Mouse (Mus musculus) kidney, postnatal 0 days (tissue): Measurements from ENCODE around the gene 2310030G06Rik. TPM values are rescaled to one million over a fixed set of nuclear protein-coding genes. Genes with fewer than 3 reads are reported as not detected.

ENCODE experiments used
- ATAC-seq: fragments of 200-750 bp; cut with Nextera tagmentation; replicated peaks from 2 replicates; pipeline ENCODE4 v1.8.0; 2017; ENCODE audit warnings: low read depth, moderate number of reproducible peaks, moderate TSS enrichment, moderate library complexity; ENCODE audit not compliant: low FRiP score
- DNase-seq: peaks from one replicate; pipeline ENCODE4 v3.0.0-alpha.2; 2016; ENCODE audit warnings: low spot score
- H3K27ac ChIP-seq: fragments of 300-500 bp; sonication (generic); 2 replicates; pipeline ENCODE4 v1.5.1; 2014; ENCODE audit warnings: mild to moderate bottlenecking
- H3K27me3 ChIP-seq: fragments of 300-500 bp; sonication (generic); 2 replicates; pipeline ENCODE4 v1.6.1; 2014; ENCODE audit warnings: low read length, mixed read lengths; ENCODE audit not compliant: insufficient read depth
- H3K36me3 ChIP-seq: fragments of 300-500 bp; sonication (generic); 2 replicates; pipeline ENCODE4 v1.6.1; 2014; ENCODE audit warnings: low read length, mixed read lengths; ENCODE audit not compliant: insufficient read depth
- H3K4me1 ChIP-seq: fragments of 300-500 bp; sonication (generic); replicated peaks from 2 replicates; pipeline ENCODE4 v1.6.1; 2014; ENCODE audit warnings: antibody characterized with exemption, low read length, mixed read lengths; ENCODE audit not compliant: insufficient read depth
- H3K4me2 ChIP-seq: fragments of 300-500 bp; sonication (generic); 2 replicates; pipeline ENCODE4 v1.6.1; 2014; ENCODE audit warnings: mild to moderate bottlenecking, low read length, moderate library complexity, mixed read lengths
- H3K4me3 ChIP-seq: fragments of 300-500 bp; sonication (generic); replicated peaks from 2 replicates; pipeline ENCODE4 v1.5.1; 2014; ENCODE audit warnings: low read depth, low read length
- H3K9ac ChIP-seq: fragments of 300-500 bp; sonication (generic); 2 replicates; pipeline ENCODE4 v1.6.1; 2014; ENCODE audit warnings: low read depth, low read length
- H3K9me3 ChIP-seq: fragments of 300-500 bp; sonication (generic); replicated peaks from 2 replicates; pipeline ENCODE4 v1.6.1; 2016; ENCODE audit warnings: low read length, inconsistent platforms, mixed read lengths
- CTCF ChIP-seq: IDR thresholded peaks from 2 replicates; pipeline ENCODE4 v1.5.1; 2016; ENCODE audit warnings: antibody characterized with exemption, low read depth, mild to moderate bottlenecking, moderate library complexity
- WGBS: fragments of 180-500 bp; shearing (Covaris S2); extraction: QIAGEN DNeasy Blood & Tissue Kit; methylation state at CpG from one replicate; pipeline ENCODE4 v1.1.7; 2014; 5-methylcytosine and 5-hydroxymethylcytosine counted together
- polyA plus RNA-seq: library from polyadenylated mRNA; unstranded; fragments of >200 nt; fragmentation: Nextera tagmentation; extraction: Ambion mirVana; gene quantifications from 2 replicates; pipeline ENCODE4 v1.2.1, GENCODE M21; 2015

2310030G06Rik gene
- 26.8 and 27.1 TPM in 2 replicates for polyA plus RNA-seq

- WGBS = under 1% methylated on average over 19 of the region's 19 CpGs
- peak; percentile 58 for TF ChIP-seq CTCF
- 0 out of 2 replicates have a peak, but pooled peaks cover under 1% of the 10 kb centered on the region for H3K4me1 ChIP-seq
- H3K4me2 ChIP-seq = peak within 1 kb of the TSS; percentile 68
- DNase-seq (peak; percentile 84), ATAC-seq (peak; percentile 84)
- H3K36me3 ChIP-seq = no peaks in the 10 kb centered on the region
- H3K4me3 ChIP-seq = peak within 1 kb of the TSS; percentile 48
- no peaks in the 10 kb centered on the region for H3K27me3 ChIP-seq
- H3K27ac ChIP-seq = peak within 1 kb of the TSS; percentile 89
- peak within 1 kb of the TSS; percentile 32 for H3K9ac ChIP-seq
- H3K9me3 ChIP-seq = no peaks in the 10 kb centered on the region
Measured at GRCm38 (mm10) chr9:50746214-50746677, at the start of gene 2310030G06Rik. Gene 2310030G06Rik, minus strand, starts transcription at chr9:50746536.

- Histone ChIP-seq H3K4me2 (no peak overlapping the region), H3K4me1 (no peaks in the 10 kb centered on the region), H3K27ac (no peak overlapping the region), H3K27me3 (no peaks in the 10 kb centered on the region), H3K4me3 (no peak overlapping the region), H3K9ac (no peak overlapping the region), H3K9me3 (no peaks in the 10 kb centered on the region), H3K36me3 (peaks cover 20% of the 10 kb centered on the region)
- ATAC-seq (no peak), DNase-seq (no peak)
- 94% methylated on average over 3 of the region's 3 CpGs for WGBS
- TF ChIP-seq CTCF = no peak
Measured at GRCm38 (mm10) chr9:50795266-50795665, 48.9 kb upstream of the 2310030G06Rik start.

GRCm38 (mm10) chr9:50782155-50782554 is 35.8 kb upstream of the 2310030G06Rik start:
- WGBS = 81% methylated on average over 2 of the region's 2 CpGs
- peak; percentile 63 for TF ChIP-seq CTCF

GRCm38 (mm10) chr9:50776162-50776760 is 29.9 kb upstream of the 2310030G06Rik start:
- 57% methylated on average over 11 of the region's 11 CpGs for WGBS
- Histone ChIP-seq H3K9ac (peak overlapping the region; percentile 91), H3K4me3 (peak overlapping the region; percentile 95), H3K4me1 (no peaks in the 10 kb centered on the region), H3K27ac (0 out of 2 replicates have a peak overlapping the region, but pooled peaks have one; percentile 27), H3K36me3 (peaks cover 9% of the 10 kb centered on the region), H3K9me3 (no peaks in the 10 kb centered on the region), H3K4me2 (peak overlapping the region; percentile 92), H3K27me3 (no peaks in the 10 kb centered on the region)
- DNase-seq (no peak), ATAC-seq (no peak)
- TF ChIP-seq CTCF = no peak

More at GRCm38 (mm10) chr9:50782155-50782554, 35.8 kb upstream of the 2310030G06Rik start:
- ATAC-seq (no peak), DNase-seq (no peak)
- Histone ChIP-seq H3K4me2 (no peak overlapping the region), H3K27ac (no peak overlapping the region), H3K4me1 (no peaks in the 10 kb centered on the region), H3K27me3 (no peaks in the 10 kb centered on the region), H3K4me3 (no peak overlapping the region), H3K36me3 (peaks cover 29% of the 10 kb centered on the region), H3K9ac (no peak overlapping the region), H3K9me3 (no peaks in the 10 kb centered on the region)

GRCm38 (mm10) chr9:50775662-50776126 is 29.4 kb upstream of the 2310030G06Rik start:
- Histone ChIP-seq H3K9me3 (no peaks in the 10 kb centered on the region), H3K36me3 (peaks cover 5% of the 10 kb centered on the region; the same call in 1 of the 2 replicates), H3K27ac (peak overlapping the region; percentile 27; the same call in 1 of the 2 replicates), H3K9ac (peak overlapping the region; percentile 91), H3K4me2 (peak overlapping the region; percentile 92), H3K4me1 (no peaks in the 10 kb centered on the region), H3K27me3 (no peaks in the 10 kb centered on the region), H3K4me3 (peak overlapping the region; percentile 95)
- DNase-seq (peak; percentile 10), ATAC-seq (0 out of 2 replicates have a peak, but pooled peaks have one; percentile 7)
- TF ChIP-seq CTCF = no peak
- under 1% methylated on average over 29 of the region's 30 CpGs for WGBS

GRCm38 (mm10) chr9:50774991-50775612 is 28.8 kb upstream of the 2310030G06Rik start, which contains the start of the genes Alg9 and 1110032A03Rik:
Gene Alg9, plus strand, starts transcription at chr9:50775019.
Gene 1110032A03Rik, minus strand, starts transcription at chr9:50775520.
- Histone ChIP-seq H3K27ac (peak within 1 kb of the TSS; percentile 27), H3K9me3 (no peaks in the 10 kb centered on the region), H3K4me2 (peak within 1 kb of the TSS; percentile 92), H3K4me1 (no peaks in the 10 kb centered on the region), H3K36me3 (0 out of 2 replicates have a peak, but pooled peaks cover 3% of the 10 kb centered on the region), H3K9ac (peak within 1 kb of the TSS; percentile 91), H3K4me3 (peak within 1 kb of the TSS; percentile 95), H3K27me3 (no peaks in the 10 kb centered on the region)
- under 1% methylated on average over 48 of the region's 51 CpGs for WGBS
- DNase-seq (peak; percentile 83), ATAC-seq (peak; percentile 77)
- no peak for TF ChIP-seq CTCF
